Mouse (Mus musculus) myocyte (in vitro differentiated cells): ENCODE results near the gene Fgf7. TPM values are rescaled to one million over a fixed set of nuclear protein-coding genes. Genes with fewer than 3 reads are reported as not detected.

Source experiments
- H3K27me3 ChIP-seq: one replicate; pipeline ENCODE4 v1.6.1; 2011; ENCODE audit not compliant: control insufficient read depth, insufficient read depth, insufficient read length
- H3K36me3 ChIP-seq: one replicate; pipeline ENCODE4 v1.6.1; 2011; ENCODE audit not compliant: control insufficient read depth, insufficient read depth
- H3K4me2 ChIP-seq: one replicate; pipeline ENCODE4 v1.6.1; 2011; ENCODE audit warnings: low read depth, control low read depth
- H3K4me3 ChIP-seq: one replicate; pipeline ENCODE4 v1.5.1; 2011; ENCODE audit warnings: mild to moderate bottlenecking, control low read depth, moderate library complexity
- H3K79me2 ChIP-seq: one replicate; pipeline ENCODE4 v1.6.1; 2011; ENCODE audit not compliant: control insufficient read depth, insufficient read depth
- H3ac ChIP-seq: one replicate; pipeline ENCODE4 v1.6.1; 2011; ENCODE audit not compliant: control insufficient read depth, insufficient read length
- CEBPB ChIP-seq: IDR thresholded peaks from 2 replicates; pipeline ENCODE4 v1.6.1; 2011; ENCODE audit warnings: mild to moderate bottlenecking, moderate library complexity; ENCODE audit not compliant: poor library complexity, insufficient read depth, severe bottlenecking
- E2F4 ChIP-seq: IDR thresholded peaks from one replicate; pipeline ENCODE4 v1.6.1; 2011; ENCODE audit warnings: mild to moderate bottlenecking, control low read depth, moderate library complexity; ENCODE audit not compliant: insufficient read depth
- MAX ChIP-seq: IDR thresholded peaks from one replicate; pipeline ENCODE4 v1.6.1; 2011; ENCODE audit warnings: low read depth, mild to moderate bottlenecking, control low read depth
- MYOD1 ChIP-seq, 3 experiments: IDR thresholded peaks; one replicate each; pipeline ENCODE4 v1.6.1; 2011; ENCODE audit warnings: control low read depth in 2 of 3, low read depth in 2 of 3, mild to moderate bottlenecking in 2 of 3, moderate library complexity in 1 of 3; ENCODE audit not compliant: insufficient read length in 2 of 3, control insufficient read depth in 1 of 3
- MYOG ChIP-seq, 3 experiments: IDR thresholded peaks; one replicate each; pipeline ENCODE4 v1.6.1; 2011; ENCODE audit warnings: control low read depth in 2 of 3, low read depth in 2 of 3, mild to moderate bottlenecking in 2 of 3; ENCODE audit not compliant: insufficient read length in 2 of 3, control insufficient read depth in 1 of 3, insufficient read depth in 1 of 3
- POLR2A ChIP-seq: IDR thresholded peaks from one replicate; pipeline ENCODE4 v1.6.1; 2011; ENCODE audit warnings: low read depth, mild to moderate bottlenecking, control low read depth, moderate library complexity; ENCODE audit not compliant: insufficient read length
- POLR2AphosphoS2 ChIP-seq: IDR thresholded peaks from one replicate; pipeline ENCODE4 v1.6.1; 2011; ENCODE audit warnings: low read depth, control low read depth; ENCODE audit not compliant: insufficient read length
- REST ChIP-seq: IDR thresholded peaks from one replicate; pipeline ENCODE4 v1.6.1; 2011; ENCODE audit warnings: mild to moderate bottlenecking, control low read depth, moderate library complexity; ENCODE audit not compliant: insufficient read depth, insufficient read length
- SRF ChIP-seq: IDR thresholded peaks from one replicate; pipeline ENCODE4 v1.6.1; 2011; ENCODE audit warnings: low read depth; ENCODE audit not compliant: control insufficient read depth, insufficient read length
- TCF12 ChIP-seq: IDR thresholded peaks from one replicate; pipeline ENCODE4 v1.6.1; 2011; ENCODE audit warnings: mild to moderate bottlenecking, control low read depth; ENCODE audit not compliant: poor library complexity, insufficient read depth, severe bottlenecking
- TCF3 ChIP-seq: IDR thresholded peaks from one replicate; pipeline ENCODE4 v1.6.1; 2011; ENCODE audit warnings: low read depth, control low read depth; ENCODE audit not compliant: insufficient read length
- USF1 ChIP-seq: IDR thresholded peaks from one replicate; pipeline ENCODE4 v1.6.1; 2011; ENCODE audit warnings: low read depth, mild to moderate bottlenecking, control low read depth, moderate library complexity
- polyA plus RNA-seq: library from polyadenylated mRNA; unstranded; fragments of >200 nt; fragmentation: generic; extraction: Trizol; gene quantifications from one replicate; pipeline ENCODE4 v1.2.1, GENCODE M21; 2012; ENCODE audit warnings: missing spikeins

Fgf7 gene
- polyA plus RNA-seq, 1 experiment = 2.4 TPM

- no peak for TF ChIP-seq TCF3
- no peak for TF ChIP-seq USF1
- no peak for TF ChIP-seq SRF
- no peak for TF ChIP-seq MYOG (IDR thresholded peaks at IDR 0.05; ENCODE audit: control insufficient read depth in 1 of 3, insufficient read depth in 1 of 3, insufficient read length in 2 of 3, low read depth in 2 of 3)
- no peak for TF ChIP-seq REST
- TF ChIP-seq MYOD1 (IDR thresholded peaks at IDR 0.05; ENCODE audit: control insufficient read depth in 1 of 3, insufficient read length in 2 of 3, low read depth in 2 of 3) = no peak
- no peak for TF ChIP-seq E2F4
- no peak for TF ChIP-seq POLR2A
- no peak for TF ChIP-seq MAX
- TF ChIP-seq POLR2AphosphoS2 = no peak
- no peak for TF ChIP-seq TCF12
- no peak for TF ChIP-seq CEBPB
- H3K36me3 ChIP-seq = no peaks in the 10 kb centered on the region
- no peak overlapping the region for H3ac ChIP-seq
- H3K27me3 ChIP-seq = no peaks in the 10 kb centered on the region
- no peak overlapping the region for H3K4me2 ChIP-seq
- no peaks in the 10 kb centered on the region for H3K79me2 ChIP-seq
- H3K4me3 ChIP-seq = no peak overlapping the region
Observed at GRCm38 (mm10) chr2:126015763-126016473, 18.5 kb upstream of the Fgf7 start.

GRCm38 (mm10) chr2:126031186-126031900, 3.1 kb upstream of the Fgf7 start:
- Histone ChIP-seq H3ac (no peak overlapping the region), H3K36me3 (no peaks in the 10 kb centered on the region), H3K27me3 (no peaks in the 10 kb centered on the region), H3K4me3 (no peak overlapping the region), H3K4me2 (peak overlapping the region; percentile 38), H3K79me2 (no peaks in the 10 kb centered on the region)
- TF ChIP-seq CEBPB (peak; percentile 98), TCF3 (no peak)

DNA sequence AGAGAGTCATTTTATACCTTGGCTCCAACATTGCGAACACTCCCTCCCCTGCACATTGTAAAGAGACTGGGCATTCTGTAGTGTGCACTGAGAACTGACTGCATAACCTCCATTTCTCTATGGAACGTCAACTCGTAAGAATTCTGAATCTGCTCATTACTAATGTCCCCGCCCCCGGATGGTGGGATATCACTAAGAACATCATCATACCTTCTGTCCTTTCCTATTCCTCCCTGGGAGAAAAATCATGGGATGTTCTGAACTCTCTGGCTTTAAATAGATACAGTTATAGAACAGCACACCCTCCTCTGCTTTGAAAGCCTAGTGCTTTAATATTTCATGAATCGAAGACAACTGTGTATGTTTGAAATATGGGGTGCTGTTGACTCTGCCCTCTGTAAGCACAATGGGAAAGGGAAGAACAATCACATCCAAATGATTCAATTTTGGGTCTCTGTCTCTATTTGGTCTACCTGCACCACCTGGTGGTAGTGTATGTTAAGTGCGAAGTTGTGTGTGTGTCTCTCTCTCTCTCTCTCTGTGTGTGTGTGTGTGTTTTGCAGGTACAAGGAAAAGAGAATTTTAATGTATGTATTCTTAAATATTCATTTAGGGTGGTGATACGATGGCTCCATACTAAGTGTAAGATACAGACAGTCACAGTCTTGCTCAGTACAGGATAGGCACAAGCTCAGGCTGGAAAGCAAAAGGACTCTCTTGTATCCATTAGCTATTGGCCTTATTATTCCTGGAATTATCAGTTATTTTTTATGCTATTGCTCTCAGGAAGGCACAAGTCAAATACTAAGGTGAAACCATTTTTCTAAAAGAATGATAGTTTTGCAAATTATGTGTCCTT, 1.1 kb upstream of the Fgf7 start:
- H3K4me3 ChIP-seq = no peak overlapping the region
- TF ChIP-seq POLR2A (no peak), E2F4 (no peak), CEBPB (no peak), MYOD1 (IDR thresholded peaks at IDR 0.05; ENCODE audit: control insufficient read depth in 1 of 3, insufficient read length in 2 of 3, low read depth in 2 of 3) (no peak), POLR2AphosphoS2 (no peak), TCF12 (no peak), REST (no peak), SRF (no peak), MAX (no peak)

DNA sequence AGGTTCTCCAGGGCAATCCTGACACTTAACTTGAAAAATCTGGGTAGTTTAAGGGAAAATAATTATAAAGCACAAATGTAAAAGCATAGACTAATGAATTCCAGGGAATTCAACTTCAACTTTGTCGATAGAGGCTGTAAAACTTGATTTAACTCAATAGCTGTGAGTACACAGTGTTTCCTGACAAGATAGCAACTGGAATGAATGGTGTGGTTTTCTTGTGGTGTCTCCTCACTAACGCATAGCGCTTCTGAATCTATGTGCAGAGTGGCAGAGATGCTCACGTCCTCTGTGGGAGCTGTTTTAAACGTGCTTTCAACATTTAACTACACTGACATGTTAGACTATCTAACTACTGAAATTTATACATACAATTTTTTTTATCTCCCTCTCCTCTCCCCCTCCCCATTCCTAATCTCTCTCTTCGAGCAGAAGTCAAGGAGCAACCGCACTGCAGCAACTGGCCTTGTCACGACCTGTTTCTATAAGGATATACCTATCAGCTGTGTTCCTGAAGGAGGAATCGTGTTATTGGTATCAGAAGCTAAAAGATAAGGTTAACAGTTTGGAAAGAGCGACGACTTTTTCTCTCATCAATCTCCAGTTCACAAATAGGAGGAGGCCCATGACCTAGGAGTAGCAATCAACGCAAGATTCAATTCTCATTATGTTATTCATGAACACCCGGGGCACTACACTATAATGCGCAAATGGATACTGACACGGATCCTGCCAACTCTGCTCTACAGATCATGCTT, 734 bp downstream of the Fgf7 start:
- Histone ChIP-seq H3K4me3 (peak overlapping the region; percentile 13), H3K36me3 (no peaks in the 10 kb centered on the region), H3K27me3 (no peaks in the 10 kb centered on the region), H3K4me2 (peak overlapping the region; percentile 71), H3ac (no peak overlapping the region), H3K79me2 (no peaks in the 10 kb centered on the region)
- TF ChIP-seq MYOG (IDR thresholded peaks at IDR 0.05; ENCODE audit: control insufficient read depth in 1 of 3, insufficient read depth in 1 of 3, insufficient read length in 2 of 3, low read depth in 2 of 3) (no peak), SRF (no peak), MYOD1 (IDR thresholded peaks at IDR 0.05; ENCODE audit: control insufficient read depth in 1 of 3, insufficient read length in 2 of 3, low read depth in 2 of 3) (no peak), USF1 (no peak), MAX (no peak), E2F4 (no peak), CEBPB (no peak), TCF3 (no peak), REST (no peak), TCF12 (no peak), POLR2AphosphoS2 (no peak), POLR2A (no peak)

More for the DNA sequence above, 1.1 kb upstream of the Fgf7 start:
- Histone ChIP-seq H3K79me2 (no peaks in the 10 kb centered on the region), H3K4me2 (peak overlapping the region; percentile 71), H3K36me3 (no peaks in the 10 kb centered on the region), H3ac (no peak overlapping the region), H3K27me3 (no peaks in the 10 kb centered on the region)
